Mouse (Mus musculus) erythroblast, adult 5-6 weeks (primary cell): ENCODE data around the gene Tmub2. TPM values are rescaled to one million over a fixed set of nuclear protein-coding genes. Genes with fewer than 3 reads are reported as not detected.

Experiments
- ATAC-seq: replicated peaks from 2 replicates; pipeline ENCODE4 v1.8.0; 2016; ENCODE audit warnings: moderate number of reproducible peaks, mild to moderate bottlenecking, moderate TSS enrichment, inconsistent platforms; ENCODE audit not compliant: poor library complexity, low FRiP score, severe bottlenecking
- total RNA-seq, 2 experiments: library from RNA; stranded (forward) in 1 of 2; stranded (reverse) in 1 of 2; fragments of 150-400 nt in 1 of 2; fragments of 200-764, 138-1000 nt in 1 of 2; gene quantifications; 2 replicates each; pipeline versions ENCODE4 v1.2.3 to v1.2.4; 2015 to 2017; ENCODE audit warnings: low replicate concordance in 2 of 2

Gene Tmub2
- total RNA-seq, 2 experiments from 2014 or later, result 15.9 to 28.0 TPM

GRCm38 (mm10) chr11:102297577-102298556 is 13.1 kb downstream of the Tmub2 start:
- peak; percentile 31; the same call in 1 of the 2 replicates for ATAC-seq

- no peak for ATAC-seq
Observed at GRCm38 (mm10) chr11:102299839-102300238, 15.1 kb downstream of the Tmub2 start.

- ATAC-seq, result no peak
Observed at GRCm38 (mm10) chr11:102304141-102304540, 19.4 kb downstream of the Tmub2 start.

GRCm38 (mm10) chr11:102305359-102305758 is 20.6 kb downstream of the Tmub2 start:
- no peak for ATAC-seq

GRCm38 (mm10) chr11:102308104-102308503 is 23.4 kb downstream of the Tmub2 start:
- ATAC-seq, result no peak

- ATAC-seq, result peak; percentile 88
Observed at GRCm38 (mm10) chr11:102308979-102309378, 24.2 kb downstream of the Tmub2 start.

- no peak for ATAC-seq
Observed at GRCm38 (mm10) chr11:102309821-102310617, 25.3 kb downstream of the Tmub2 start.

GRCm38 (mm10) chr11:102310768-102311695 is 26.3 kb downstream of the Tmub2 start:
- ATAC-seq, result no peak

GRCm38 (mm10) chr11:102311966-102312365 is 27.2 kb downstream of the Tmub2 start:
- no peak for ATAC-seq

GRCm38 (mm10) chr11:102312586-102312985 is 27.9 kb downstream of the Tmub2 start:
- ATAC-seq, result no peak

GRCm38 (mm10) chr11:102314321-102314720 is 29.6 kb downstream of the Tmub2 start:
- no peak for ATAC-seq

- no peak for ATAC-seq
Observed at GRCm38 (mm10) chr11:102315690-102316571, 31.2 kb downstream of the Tmub2 start.

- peak; percentile 61 for ATAC-seq
Observed at GRCm38 (mm10) chr11:102316572-102317297, 32.0 kb downstream of the Tmub2 start.

- ATAC-seq, result 0 out of 2 replicates have a peak, but pooled peaks have one; percentile 4
Observed at GRCm38 (mm10) chr11:102317298-102317900, 32.7 kb downstream of the Tmub2 start.

- ATAC-seq, result peak; percentile 5; the same call in 1 of the 2 replicates
Observed at GRCm38 (mm10) chr11:102317901-102318575, 33.3 kb downstream of the Tmub2 start.

GRCm38 (mm10) chr11:102318576-102319409 is 34.1 kb downstream of the Tmub2 start:
- ATAC-seq, result no peak; the same call in 1 of the 2 replicates
